Mouse (Mus musculus): ENCODE measurements around the gene Chrna1.

DNA sequence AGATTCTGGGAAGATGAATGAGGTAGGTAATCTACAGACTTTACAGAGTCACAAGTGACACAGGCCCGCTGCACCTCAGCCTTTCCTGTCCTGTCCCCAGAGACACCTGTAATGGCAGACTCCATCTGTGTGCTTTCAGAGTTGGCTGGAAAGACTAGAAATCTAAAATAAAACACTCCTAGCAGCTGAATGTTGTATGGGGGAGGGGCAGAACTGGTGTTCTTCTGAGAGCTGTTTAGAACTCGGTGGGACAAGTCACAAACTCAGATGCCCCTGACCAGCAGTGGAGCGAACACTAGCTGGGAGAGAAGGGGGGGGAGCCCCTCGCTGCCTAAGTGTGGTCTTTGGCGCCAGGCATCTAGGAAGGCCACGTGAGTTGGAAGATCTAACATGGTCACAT, 8.2 kb downstream of the Chrna1 start:
- TF ChIP-seq POLR2A (IDR thresholded peaks at IDR 0.05; ENCODE audit: borderline replicate concordance, low read depth, low read length) (no peak), CTCF (IDR thresholded peaks at IDR 0.05; ENCODE audit: low read depth, low read length) (no peak)
